Mouse (Mus musculus) brain, embryonic 14.5 days (tissue): ENCODE measurements around the gene St14. TPM values are rescaled to one million over a fixed set of nuclear protein-coding genes. Genes with fewer than 3 reads are reported as not detected.

Experiments used
- DNase-seq: peaks from one replicate; pipeline ENCODE4 v3.0.0-alpha.2; 2011; ENCODE audit warnings: low read depth
- CTCF ChIP-seq: fragments of 200-500 bp; IDR thresholded peaks from 2 replicates; pipeline ENCODE4 v1.5.1; 2012; ENCODE audit warnings: inconsistent platforms, mild to moderate bottlenecking, moderate library complexity, borderline replicate concordance; ENCODE audit not compliant: insufficient read depth, insufficient read length; ENCODE audit errors: extremely low read depth
- POLR2A ChIP-seq: fragments of 200-500 bp; IDR thresholded peaks from 2 replicates; pipeline ENCODE4 v1.6.1; 2012; ENCODE audit warnings: mild to moderate bottlenecking, inconsistent platforms, borderline replicate concordance; ENCODE audit not compliant: poor library complexity, insufficient read depth, insufficient read length, severe bottlenecking; ENCODE audit errors: extremely low read depth
- polyA plus RNA-seq: library from polyadenylated mRNA; depleted of rRNA; stranded (reverse); fragments of >200 nt; gene quantifications from 2 replicates; pipeline ENCODE4 v1.2.3, GENCODE M21; 2012

St14 gene
- polyA plus RNA-seq, 1 experiment = 1.7 TPM

- DNase-seq = peak; percentile 37
- no peak for TF ChIP-seq CTCF
- no peak for TF ChIP-seq POLR2A
Measured at GRCm38 (mm10) chr9:31118520-31119298, 12.9 kb downstream of the St14 start.

GRCm38 (mm10) chr9:31117488-31117887, 14.2 kb downstream of the St14 start:
- TF ChIP-seq POLR2A (no peak), CTCF (no peak)

GRCm38 (mm10) chr9:31117088-31117487, 14.6 kb downstream of the St14 start:
- DNase-seq = no peak

More at GRCm38 (mm10) chr9:31117488-31117887, 14.2 kb downstream of the St14 start:
- no peak for DNase-seq

GRCm38 (mm10) chr9:31115586-31115985, 16.1 kb downstream of the St14 start:
- TF ChIP-seq POLR2A (no peak), CTCF (no peak)
- DNase-seq = peak; percentile 48

More at GRCm38 (mm10) chr9:31117088-31117487, 14.6 kb downstream of the St14 start:
- TF ChIP-seq CTCF (no peak), POLR2A (no peak)

- no peak for DNase-seq
- TF ChIP-seq CTCF (no peak), POLR2A (no peak)
Measured at GRCm38 (mm10) chr9:31108464-31108863, 23.2 kb downstream of the St14 start.

- no peak for DNase-seq
Measured at GRCm38 (mm10) chr9:31098118-31098517, 33.5 kb downstream of the St14 start.

GRCm38 (mm10) chr9:31097088-31098082, 34.3 kb downstream of the St14 start:
- peak; percentile 29 for DNase-seq
- no peak for TF ChIP-seq CTCF
- TF ChIP-seq POLR2A = no peak

More at GRCm38 (mm10) chr9:31098118-31098517, 33.5 kb downstream of the St14 start:
- no peak for TF ChIP-seq POLR2A
- no peak for TF ChIP-seq CTCF

GRCm38 (mm10) chr9:31092833-31093195, 38.8 kb downstream of the St14 start:
- no peak for TF ChIP-seq CTCF
- no peak for TF ChIP-seq POLR2A
- no peak for DNase-seq

- DNase-seq = no peak
- TF ChIP-seq CTCF (no peak), POLR2A (no peak)
Measured at GRCm38 (mm10) chr9:31092111-31092832, 39.4 kb downstream of the St14 start.

GRCm38 (mm10) chr9:31091162-31091581, 40.5 kb downstream of the St14 start:
- no peak for TF ChIP-seq POLR2A
- no peak for TF ChIP-seq CTCF
- DNase-seq = no peak

- no peak for TF ChIP-seq CTCF
- no peak for TF ChIP-seq POLR2A
- no peak for DNase-seq
Measured at GRCm38 (mm10) chr9:31090081-31091023, 41.3 kb downstream of the St14 start.
